Mouse (Mus musculus) kidney, postnatal 0 days (tissue): ENCODE data around the gene Kat2b. TPM values are rescaled to one million over a fixed set of nuclear protein-coding genes. Genes with fewer than 3 reads are reported as not detected.
A peak's percentile ranks its signal among the peaks of the same experiment; 100 is the strongest.

Experiments used
- ATAC-seq: fragments of 200-750 bp; cut with Nextera tagmentation; replicated peaks from 2 replicates; pipeline ENCODE4 v1.8.0; 2017; ENCODE audit warnings: low read depth, moderate number of reproducible peaks, moderate TSS enrichment, moderate library complexity; ENCODE audit not compliant: low FRiP score
- DNase-seq: peaks from one replicate; pipeline ENCODE4 v3.0.0-alpha.2; 2016; ENCODE audit warnings: low spot score
- H3K27ac ChIP-seq: fragments of 300-500 bp; sonication (generic); 2 replicates; pipeline ENCODE4 v1.5.1; 2014; ENCODE audit warnings: mild to moderate bottlenecking
- H3K27me3 ChIP-seq: fragments of 300-500 bp; sonication (generic); 2 replicates; pipeline ENCODE4 v1.6.1; 2014; ENCODE audit warnings: low read length, mixed read lengths; ENCODE audit not compliant: insufficient read depth
- H3K36me3 ChIP-seq: fragments of 300-500 bp; sonication (generic); 2 replicates; pipeline ENCODE4 v1.6.1; 2014; ENCODE audit warnings: low read length, mixed read lengths; ENCODE audit not compliant: insufficient read depth
- H3K4me1 ChIP-seq: fragments of 300-500 bp; sonication (generic); replicated peaks from 2 replicates; pipeline ENCODE4 v1.6.1; 2014; ENCODE audit warnings: antibody characterized with exemption, low read length, mixed read lengths; ENCODE audit not compliant: insufficient read depth
- H3K4me2 ChIP-seq: fragments of 300-500 bp; sonication (generic); 2 replicates; pipeline ENCODE4 v1.6.1; 2014; ENCODE audit warnings: mild to moderate bottlenecking, low read length, moderate library complexity, mixed read lengths
- H3K4me3 ChIP-seq: fragments of 300-500 bp; sonication (generic); replicated peaks from 2 replicates; pipeline ENCODE4 v1.5.1; 2014; ENCODE audit warnings: low read depth, low read length
- H3K9ac ChIP-seq: fragments of 300-500 bp; sonication (generic); 2 replicates; pipeline ENCODE4 v1.6.1; 2014; ENCODE audit warnings: low read depth, low read length
- H3K9me3 ChIP-seq: fragments of 300-500 bp; sonication (generic); replicated peaks from 2 replicates; pipeline ENCODE4 v1.6.1; 2016; ENCODE audit warnings: low read length, inconsistent platforms, mixed read lengths
- CTCF ChIP-seq: IDR thresholded peaks from 2 replicates; pipeline ENCODE4 v1.5.1; 2016; ENCODE audit warnings: antibody characterized with exemption, low read depth, mild to moderate bottlenecking, moderate library complexity
- WGBS: fragments of 180-500 bp; shearing (Covaris S2); extraction: QIAGEN DNeasy Blood & Tissue Kit; methylation state at CpG from one replicate; pipeline ENCODE4 v1.1.7; 2014; 5-methylcytosine and 5-hydroxymethylcytosine counted together
- polyA plus RNA-seq: library from polyadenylated mRNA; unstranded; fragments of >200 nt; fragmentation: Nextera tagmentation; extraction: Ambion mirVana; gene quantifications from 2 replicates; pipeline ENCODE4 v1.2.1, GENCODE M21; 2015

The Kat2b gene
- polyA plus RNA-seq, 1 experiment from 2014 or later, result 4.7 TPM

- no peaks in the 10 kb centered on the region for H3K27me3 ChIP-seq
- no peak overlapping the region for H3K4me3 ChIP-seq
- H3K27ac ChIP-seq, result no peak overlapping the region
- H3K9ac ChIP-seq, result no peak overlapping the region
- WGBS, result 60% methylated on average over 5 of the region's 5 CpGs
- no peak for TF ChIP-seq CTCF
- no peak for ATAC-seq
- H3K4me2 ChIP-seq, result no peak overlapping the region
- H3K9me3 ChIP-seq, result no peaks in the 10 kb centered on the region
- no peaks in the 10 kb centered on the region for H3K36me3 ChIP-seq
- DNase-seq, result no peak
- 0 out of 2 replicates have a peak, but pooled peaks cover 3% of the 10 kb centered on the region for H3K4me1 ChIP-seq
Observed at GRCm38 (mm10) chr17:53577754-53578153, 11.1 kb downstream of the Kat2b start.

- Histone ChIP-seq H3K27me3 (no peaks in the 10 kb centered on the region), H3K36me3 (no peaks in the 10 kb centered on the region), H3K9me3 (no peaks in the 10 kb centered on the region), H3K4me3 (no peak overlapping the region), H3K4me1 (0 out of 2 replicates have a peak, but pooled peaks cover 3% of the 10 kb centered on the region), H3K4me2 (no peak overlapping the region), H3K27ac (no peak overlapping the region), H3K9ac (no peak overlapping the region)
- WGBS, result 75% methylated on average over 6 of the region's 6 CpGs
- no peak for DNase-seq
- no peak for TF ChIP-seq CTCF
- no peak for ATAC-seq
Observed at GRCm38 (mm10) chr17:53578249-53578648, 11.6 kb downstream of the Kat2b start.

- WGBS, result 45% methylated on average over 9 of the region's 9 CpGs
- Histone ChIP-seq H3K27me3 (no peaks in the 10 kb centered on the region), H3K9ac (no peak overlapping the region), H3K4me2 (no peak overlapping the region), H3K27ac (no peak overlapping the region), H3K4me3 (no peak overlapping the region), H3K9me3 (no peaks in the 10 kb centered on the region), H3K4me1 (0 out of 2 replicates have a peak, but pooled peaks cover 3% of the 10 kb centered on the region), H3K36me3 (no peaks in the 10 kb centered on the region)
- DNase-seq (no peak), ATAC-seq (peak; percentile 65; the same call in 1 of the 2 replicates)
- TF ChIP-seq CTCF, result no peak
Observed at GRCm38 (mm10) chr17:53578776-53579175, 12.1 kb downstream of the Kat2b start.

- no peak for TF ChIP-seq CTCF
- no peak overlapping the region for H3K4me2 ChIP-seq
Observed at GRCm38 (mm10) chr17:53579612-53580011, 13.0 kb downstream of the Kat2b start.

GRCm38 (mm10) chr17:53580237-53580636 is 13.6 kb downstream of the Kat2b start:
- TF ChIP-seq CTCF, result no peak
- WGBS, result 80% methylated on average over 3 of the region's 3 CpGs
- Histone ChIP-seq H3K9me3 (no peaks in the 10 kb centered on the region), H3K4me1 (0 out of 2 replicates have a peak, but pooled peaks cover 3% of the 10 kb centered on the region), H3K4me2 (no peak overlapping the region), H3K9ac (no peak overlapping the region), H3K4me3 (no peak overlapping the region), H3K27me3 (no peaks in the 10 kb centered on the region), H3K27ac (no peak overlapping the region), H3K36me3 (no peaks in the 10 kb centered on the region)
- ATAC-seq (no peak), DNase-seq (no peak)

More at GRCm38 (mm10) chr17:53579612-53580011, 13.0 kb downstream of the Kat2b start:
- Histone ChIP-seq H3K27me3 (no peaks in the 10 kb centered on the region), H3K4me3 (no peak overlapping the region), H3K27ac (no peak overlapping the region), H3K36me3 (no peaks in the 10 kb centered on the region), H3K4me1 (0 out of 2 replicates have a peak, but pooled peaks cover 3% of the 10 kb centered on the region), H3K9ac (no peak overlapping the region), H3K9me3 (no peaks in the 10 kb centered on the region)
- WGBS, result 78% methylated on average over 4 of the region's 4 CpGs
- no peak for DNase-seq
- no peak for ATAC-seq

GRCm38 (mm10) chr17:53582026-53582585 is 15.4 kb downstream of the Kat2b start:
- no peak for ATAC-seq
- TF ChIP-seq CTCF, result no peak
- no peak for DNase-seq
- H3K36me3 ChIP-seq, result no peaks in the 10 kb centered on the region
- no peak overlapping the region for H3K9ac ChIP-seq
- no peak overlapping the region for H3K4me2 ChIP-seq
- H3K27ac ChIP-seq, result no peak overlapping the region
- 23% methylated on average over 4 of the region's 4 CpGs for whole genome bisulfite sequencing
- no peaks in the 10 kb centered on the region for H3K9me3 ChIP-seq
- H3K4me1 ChIP-seq, result 0 out of 2 replicates have a peak, but pooled peaks cover 3% of the 10 kb centered on the region
- H3K27me3 ChIP-seq, result no peaks in the 10 kb centered on the region
- H3K4me3 ChIP-seq, result no peak overlapping the region

- no peak for TF ChIP-seq CTCF
- H3K4me1 ChIP-seq, result 0 out of 2 replicates have a peak, but pooled peaks cover 3% of the 10 kb centered on the region
- H3K4me3 ChIP-seq, result no peak overlapping the region
- no peak overlapping the region for H3K9ac ChIP-seq
- no peaks in the 10 kb centered on the region for H3K9me3 ChIP-seq
- 86% methylated on average over 7 of the region's 7 CpGs for WGBS
- H3K27me3 ChIP-seq, result no peaks in the 10 kb centered on the region
- H3K27ac ChIP-seq, result no peak overlapping the region
- ATAC-seq (no peak), DNase-seq (no peak)
- H3K4me2 ChIP-seq, result no peak overlapping the region
- H3K36me3 ChIP-seq, result no peaks in the 10 kb centered on the region
Observed at GRCm38 (mm10) chr17:53582805-53583204, 16.1 kb downstream of the Kat2b start.
